Mouse (Mus musculus): ENCODE measurements around the gene Dnaja2. TPM values are rescaled to one million over a fixed set of nuclear protein-coding genes. Genes with fewer than 3 reads are reported as not detected.

Dnaja2 gene
- total RNA-seq, 2 experiments from 2014 or later = 160 to 170 TPM

- no peak for DNase-seq (ENCODE audit: low spot score in 2 of 2)
Observed at GRCm38 (mm10) chr8:85503065-85503464, 52.1 kb downstream of the Dnaja2 start.

DNA sequence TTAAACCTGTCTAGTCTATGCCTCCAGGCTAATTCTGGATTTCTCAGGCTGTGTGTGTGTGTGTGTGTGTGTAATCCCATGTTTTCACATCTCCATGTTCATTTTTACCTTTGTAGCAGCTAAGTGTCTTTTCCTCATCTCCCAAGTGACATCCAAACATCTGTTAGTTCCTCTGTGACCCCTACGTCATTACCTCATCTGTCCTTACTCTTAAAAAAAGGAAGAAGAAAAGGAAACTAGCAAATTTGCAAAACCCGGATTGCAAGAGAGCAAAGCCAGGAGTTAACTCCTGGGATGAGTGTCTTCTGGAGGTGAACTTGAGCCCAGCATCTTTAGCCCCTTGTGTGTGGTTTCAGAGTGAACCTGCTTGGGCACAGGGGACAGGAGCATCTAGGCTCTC is 52.8 kb downstream of the Dnaja2 start:
- no peak for DNase-seq (ENCODE audit: low spot score in 2 of 2)

DNA sequence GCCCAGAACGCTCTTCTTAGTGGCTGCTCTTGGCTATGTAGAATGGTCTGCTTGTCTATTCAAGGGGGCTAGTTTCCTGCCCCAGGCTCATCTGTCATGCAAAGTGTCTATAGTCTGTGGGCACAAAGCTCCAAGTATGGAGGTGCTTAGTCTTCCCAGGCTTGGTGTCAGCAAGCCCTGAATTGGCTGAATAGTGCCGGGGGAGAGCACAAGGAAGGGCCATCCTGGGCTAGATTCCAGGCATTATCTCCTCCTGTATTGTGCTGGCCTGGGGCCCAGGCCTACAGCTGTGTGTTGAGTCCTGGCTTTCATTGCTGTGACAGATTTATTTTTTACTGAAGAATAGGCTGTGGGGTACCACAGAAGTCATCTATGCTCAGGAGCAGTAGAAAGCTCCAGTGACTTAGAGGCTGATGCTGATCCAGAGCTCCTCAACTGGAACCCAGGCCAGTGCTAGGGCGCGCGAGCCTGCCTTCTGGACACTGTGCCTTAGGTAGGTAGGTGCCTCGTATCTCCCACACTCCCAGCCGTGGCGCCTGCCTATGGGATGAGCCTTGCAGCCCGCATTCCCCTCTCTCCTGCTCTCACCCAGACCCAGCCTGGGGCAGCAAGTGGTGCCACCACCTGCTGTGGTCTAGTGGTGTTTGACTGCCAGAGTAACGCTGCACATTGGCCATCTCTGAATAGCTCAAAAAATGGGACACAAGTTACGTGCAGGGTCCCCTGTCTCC is 54.0 kb downstream of the Dnaja2 start:
- DNase-seq (ENCODE audit: low spot score in 2 of 2) = peak in 1 of 2 experiments; percentile 61

GRCm38 (mm10) chr8:85500460-85500859 is 54.7 kb downstream of the Dnaja2 start:
- DNase-seq (ENCODE audit: low spot score in 2 of 2) = no peak

DNA sequence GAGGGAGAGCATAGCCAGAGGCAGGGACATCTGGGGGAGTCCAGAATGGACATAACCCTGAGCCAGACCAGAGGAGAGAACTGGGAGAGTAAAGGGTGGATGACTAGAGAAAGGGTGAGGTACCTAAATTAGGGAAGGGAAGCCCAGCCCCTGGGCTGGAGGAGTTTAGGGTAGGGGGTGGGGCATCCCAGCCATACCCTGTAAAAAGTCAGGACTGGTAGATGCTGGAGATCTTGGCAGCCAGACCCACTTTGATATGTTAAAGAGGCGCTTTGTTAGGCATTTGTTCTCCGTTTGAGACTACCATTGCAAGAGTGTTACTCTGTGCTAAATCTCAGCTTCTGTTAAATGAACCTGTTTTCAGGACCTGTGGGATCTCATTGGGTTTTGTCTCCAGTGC is 56.6 kb downstream of the Dnaja2 start:
- no peak for DNase-seq (ENCODE audit: low spot score in 2 of 2)

- no peak for DNase-seq (ENCODE audit: low spot score in 2 of 2)
Observed at GRCm38 (mm10) chr8:85496778-85497177, 58.4 kb downstream of the Dnaja2 start.

DNA sequence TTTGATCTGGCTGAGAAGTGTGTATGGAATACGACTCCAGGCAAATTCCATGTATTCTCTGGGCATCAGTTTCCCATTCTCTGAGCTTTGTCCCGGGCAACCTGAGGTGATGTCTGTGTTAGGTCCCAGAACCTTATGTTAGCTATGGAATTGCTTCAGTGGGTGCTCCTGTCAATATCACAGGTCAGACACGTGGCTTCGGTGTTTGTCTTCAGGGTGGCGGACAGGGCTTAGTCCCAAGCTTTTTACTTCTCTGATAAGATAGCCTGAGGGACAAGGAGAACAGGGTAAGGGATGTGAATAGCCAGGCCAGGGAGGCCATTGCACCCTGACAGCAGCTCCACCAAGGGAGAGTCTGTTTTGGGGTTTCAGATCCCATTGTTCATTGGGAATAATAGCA is 59.0 kb downstream of the Dnaja2 start:
- no peak for DNase-seq (ENCODE audit: low spot score in 2 of 2)

DNA sequence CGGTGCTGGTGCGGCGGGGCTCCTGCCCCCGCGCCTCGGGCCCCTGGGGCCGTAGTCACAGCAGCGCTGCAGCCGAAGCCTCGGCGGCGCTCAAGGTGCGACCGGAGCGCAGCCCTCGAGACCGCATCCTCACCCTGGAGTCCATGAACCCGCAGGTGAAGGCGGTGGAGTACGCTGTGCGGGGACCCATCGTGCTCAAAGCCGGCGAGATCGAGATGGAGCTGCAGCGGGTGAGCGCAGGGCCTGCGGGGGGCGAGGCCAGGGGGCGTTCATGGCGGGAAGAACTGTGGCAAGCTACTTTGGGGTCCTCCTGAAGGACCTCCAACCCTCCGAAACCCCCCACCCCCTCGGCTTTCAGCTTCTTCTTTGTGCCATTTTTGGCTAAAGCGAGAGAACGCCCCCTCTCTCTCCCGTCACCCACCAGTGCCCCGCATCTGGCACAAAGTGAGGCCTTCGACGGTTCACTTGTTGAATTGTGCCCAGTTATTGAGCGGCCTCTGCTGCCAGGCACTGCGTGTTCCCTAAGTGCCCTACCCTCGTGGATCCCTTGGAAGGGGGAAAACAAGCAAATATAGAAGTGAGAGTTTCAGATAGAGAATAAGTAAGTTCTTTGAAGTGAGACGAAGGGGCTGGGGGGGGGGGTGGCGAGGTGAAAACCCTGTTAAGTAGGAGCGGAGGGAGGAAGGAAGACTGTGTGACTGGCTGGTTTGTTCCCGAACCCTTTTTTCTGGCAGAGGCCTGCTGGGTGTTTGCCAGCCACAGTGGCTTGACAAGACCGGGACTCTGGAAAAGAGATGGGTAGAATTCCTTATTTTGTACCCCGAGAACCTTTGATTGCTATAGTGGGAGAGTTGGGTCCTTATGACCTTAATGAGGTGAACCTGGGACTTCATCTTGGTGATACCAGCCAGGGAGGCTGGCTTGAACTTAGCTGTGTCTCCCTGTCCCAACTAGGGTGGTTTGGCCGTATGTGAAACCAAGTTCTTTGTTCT is 61.9 kb downstream of the Dnaja2 start:
- DNase-seq (ENCODE audit: low spot score in 2 of 2) = peak in 1 of 2 experiments; percentile 26

GRCm38 (mm10) chr8:85492125-85492875 is 62.8 kb downstream of the Dnaja2 start, which contains the start of gene Gpt2:
Gpt2 (plus strand) TSS chr8:85492576.
- peak; percentile 72 to 90 for DNase-seq (ENCODE audit: low spot score in 2 of 2)

DNA sequence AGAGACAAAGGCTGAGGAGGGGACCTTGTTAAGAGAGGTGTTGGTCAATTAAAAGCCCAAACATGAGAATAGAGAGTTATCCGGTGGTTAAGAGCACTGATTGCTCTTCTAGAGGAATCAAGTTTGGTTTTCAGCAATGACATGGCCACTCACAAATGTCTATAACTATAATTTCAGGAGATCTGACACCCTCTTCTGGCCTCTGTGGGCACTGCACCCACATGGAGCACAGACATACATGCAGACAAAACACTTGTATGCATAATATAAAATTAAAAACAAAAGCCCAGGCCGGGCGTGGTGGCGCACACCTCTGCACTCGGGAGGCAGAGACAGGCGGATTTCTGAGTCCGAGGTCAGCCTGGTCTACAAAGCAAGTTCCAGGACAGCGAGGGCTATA is 65.6 kb downstream of the Dnaja2 start:
- no peak for DNase-seq (ENCODE audit: low spot score in 2 of 2)

DNA sequence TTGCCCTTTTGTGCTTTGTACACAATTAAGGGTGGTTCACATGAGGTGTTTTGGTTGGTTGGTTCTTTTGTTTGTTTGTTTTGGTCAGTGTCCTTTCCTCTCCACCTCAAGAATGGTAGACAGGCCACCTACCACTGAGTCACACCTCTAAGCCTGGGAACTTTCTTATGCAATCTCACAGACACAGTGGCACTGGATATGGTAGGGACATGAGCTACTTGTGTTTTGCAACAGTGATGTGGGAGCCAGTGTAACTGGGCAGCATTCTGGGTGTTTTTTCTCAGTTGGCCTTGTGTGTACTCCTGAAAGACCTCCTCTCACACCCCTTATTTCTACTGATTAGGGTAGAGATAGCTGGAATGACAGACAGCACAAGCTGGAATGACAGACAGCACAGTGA is 66.5 kb downstream of the Dnaja2 start:
- DNase-seq (ENCODE audit: low spot score in 2 of 2) = no peak

DNA sequence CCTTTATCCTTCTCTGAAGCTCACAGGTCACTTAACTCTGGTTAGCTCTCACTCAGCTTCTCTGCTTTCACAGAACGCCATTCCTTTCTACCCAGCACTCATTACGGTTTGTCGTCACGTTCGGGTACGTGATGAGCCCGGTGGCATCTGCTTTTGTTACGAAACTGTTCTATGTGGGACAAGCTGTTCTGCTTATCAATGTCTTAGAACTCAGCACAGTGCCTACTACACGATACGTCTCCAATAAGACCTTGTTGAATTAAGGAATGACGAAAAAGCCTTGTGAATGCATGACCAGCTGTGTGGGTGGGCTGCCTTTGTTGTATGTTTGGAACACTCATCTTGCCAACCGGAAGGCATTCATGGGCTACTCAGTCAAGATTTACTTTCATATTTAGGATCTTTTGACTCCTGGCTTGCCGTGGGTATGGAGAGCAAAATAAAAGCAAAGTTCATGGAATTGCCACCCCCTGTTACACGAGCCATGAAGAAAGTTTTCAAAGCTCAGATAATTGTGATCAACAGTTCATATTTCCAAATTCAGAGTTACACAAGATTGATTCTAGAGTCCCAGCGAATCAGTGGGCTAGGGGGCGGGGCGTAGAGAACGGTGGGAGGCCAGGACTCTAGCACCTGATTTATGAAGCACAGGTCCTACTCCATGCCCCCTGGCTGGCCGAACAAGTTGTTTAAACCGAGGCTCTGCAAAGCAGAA is 67.1 kb downstream of the Dnaja2 start:
- DNase-seq (ENCODE audit: low spot score in 2 of 2) = no peak

Other genes starting within 250 kb of the Dnaja2 start
- gene Mylk3, start 169.0 kb downstream of the Dnaja2 start, total RNA-seq (2021) = 1 to 10 TPM; 3.7 to 4.4 TPM
- gene 4921524J17Rik, start 122.5 kb downstream of the Dnaja2 start, total RNA-seq (2021) = 10 to 100 TPM; 23.1 to 24.9 TPM
- gene Gpt2, start 62.8 kb downstream of the Dnaja2 start, total RNA-seq (2021) = 10 to 100 TPM; 33.9 to 36.6 TPM
- 1 to 10 TPM; 4.7 to 5.3 TPM for gene Neto2, start 145.6 kb upstream of the Dnaja2 start, total RNA-seq (2021)